Mouse (Mus musculus) heart, postnatal 0 days (tissue): ENCODE measurements at regions not wholly inside any gene's neighbourhood (a gene's known extent, or its start where the extent isn't known, plus 50 kb on each side); places are given as distances from the start of the nearest gene placed in this dataset.

Experiments used
- CTCF ChIP-seq: IDR thresholded peaks from 2 replicates; pipeline ENCODE4 v1.5.1; 2016; ENCODE audit warnings: antibody characterized with exemption, control low read depth, low read depth
- EP300 ChIP-seq: IDR thresholded peaks from 2 replicates; pipeline ENCODE4 v1.6.1; 2016; ENCODE audit warnings: antibody characterized with exemption, low read depth

GRCm38 (mm10) chr12:58560840-58561239, 291.8 kb upstream of the Clec14a start:
- TF ChIP-seq CTCF (no peak), EP300 (no peak)
